Mouse (Mus musculus): ENCODE measurements around the gene Zfp280d.

GRCm38 (mm10) chr9:72388934-72389333, 114.3 kb downstream of the Zfp280d start:
- TF ChIP-seq ZNF384 (IDR thresholded peaks at IDR 0.05; ENCODE audit: low read depth, low read length) (no peak), HCFC1 (IDR thresholded peaks at IDR 0.05; ENCODE audit: borderline replicate concordance, insufficient read depth, low read length) (no peak), ZC3H11A (IDR thresholded peaks at IDR 0.05; ENCODE audit: borderline replicate concordance, low read depth, low read length) (no peak)
